Mouse (Mus musculus) small intestine, adult 2 months (tissue): ENCODE results near the gene Ap3b2.

Experiments used
- CTCF ChIP-seq: fragments of 200-500 bp; IDR thresholded peaks from 2 replicates; pipeline ENCODE4 v1.5.1; 2012; ENCODE audit warnings: low read depth, mild to moderate bottlenecking, control low read depth, inconsistent platforms, low read length, moderate library complexity, mixed read lengths; ENCODE audit not compliant: insufficient replicate concordance, insufficient read length; ENCODE audit errors: extremely low read depth
- POLR2A ChIP-seq: fragments of 200-500 bp; IDR thresholded peaks from 2 replicates; pipeline ENCODE4 v1.6.1; 2012; ENCODE audit warnings: low read depth, mild to moderate bottlenecking, control low read depth, inconsistent platforms, low read length, moderate library complexity

- no peak for TF ChIP-seq CTCF
- no peak for TF ChIP-seq POLR2A
Measured at GRCm38 (mm10) chr7:81479531-81480090, 14.1 kb downstream of the Ap3b2 start.
